ENCODE assay signal across 23 mouse cellular contexts in the genomic region with DNA sequence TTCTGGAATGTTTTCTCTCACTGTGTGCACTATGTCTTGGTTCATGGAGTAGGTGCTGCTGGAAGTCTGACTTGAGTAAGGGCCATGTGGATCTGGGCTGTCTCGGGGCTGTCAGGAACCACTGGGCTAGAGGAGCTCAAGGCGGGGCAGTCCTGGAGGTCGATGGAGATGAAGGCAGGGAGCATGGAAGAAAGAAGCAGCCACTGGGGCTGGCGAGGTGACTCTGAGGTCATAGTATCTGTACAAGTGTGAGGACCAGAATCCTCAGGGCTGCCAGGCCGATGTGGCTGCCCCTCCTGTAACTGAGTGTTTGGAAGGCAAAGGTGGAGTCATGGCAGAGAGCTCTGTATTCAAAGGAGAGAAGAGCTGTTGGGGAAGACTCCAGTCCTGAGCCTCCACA.
"Had no signal": no experiment of that assay in that cellular context is flagged by ENCODE, and none has a peak within 500 bp of the region (broad histone marks: within the 10 kb centered on the region; RNA-seq: fewer than 3 reads in every experiment).

No protein-coding gene starts in this region.

- H3K4me1 ChIP-seq: intestine, embryonic 15.5 days; liver, embryonic 12.5 days had no signal

- DNase-seq: gastrocnemius, adult 2 months; gastrocnemius, postnatal 10 days; gastrocnemius, postnatal 25 days; heart, adult 18-20 months; heart, postnatal 10 days; kidney, adult 18-20 months; kidney, adult 8-10 months; kidney, postnatal 10 days; kidney, postnatal 25 days; kidney, postnatal 4 days; left cerebral cortex, postnatal 4 days had no signal

- H3K27me3 ChIP-seq: heart, embryonic 12.5 days; hindbrain, embryonic 13.5 days; hindbrain, embryonic 15.5 days; intestine, embryonic 15.5 days; limb, embryonic 13.5 days; limb, embryonic 15.5 days; liver, embryonic 12.5 days had no signal

- ATAC-seq: inflammation-experienced regulatory T-cells, adult 6 months; intestine, embryonic 15.5 days; intestine, postnatal 0 days; liver, embryonic 12.5 days had no signal

- H3K9ac ChIP-seq: heart, embryonic 12.5 days; hindbrain, embryonic 13.5 days; hindbrain, embryonic 15.5 days; intestine, embryonic 15.5 days; limb, embryonic 13.5 days; limb, embryonic 15.5 days; liver, embryonic 12.5 days had no signal

- H3K27ac ChIP-seq: gastrocnemius, adult 2 months; heart, embryonic 10.5 days; hindbrain, embryonic 13.5 days; hindbrain, embryonic 15.5 days; intestine, embryonic 15.5 days; layer of hippocampus, adult 2 months; left cerebral cortex, adult 2 months; limb, embryonic 13.5 days; limb, embryonic 15.5 days; liver, embryonic 12.5 days had no signal

- H3K4me3 ChIP-seq: gastrocnemius, adult 2 months; heart, embryonic 10.5 days; heart, embryonic 12.5 days; hindbrain, embryonic 13.5 days; hindbrain, embryonic 15.5 days; intestine, embryonic 15.5 days; layer of hippocampus, adult 2 months; left cerebral cortex, adult 2 months; limb, embryonic 13.5 days; limb, embryonic 15.5 days; liver, embryonic 12.5 days had no signal

- H3K9me3 ChIP-seq: heart, embryonic 10.5 days; heart, embryonic 12.5 days; hindbrain, embryonic 13.5 days; hindbrain, embryonic 15.5 days; intestine, embryonic 15.5 days; limb, embryonic 13.5 days; limb, embryonic 15.5 days; liver, embryonic 12.5 days had no signal

- H3K4me2 ChIP-seq: heart, embryonic 12.5 days; hindbrain, embryonic 13.5 days; hindbrain, embryonic 15.5 days; intestine, embryonic 15.5 days; limb, embryonic 13.5 days; limb, embryonic 15.5 days; liver, embryonic 12.5 days had no signal
